Mouse (Mus musculus): Measurements from ENCODE around the gene Lrrn4cl.
A peak's percentile ranks its signal among the peaks of the same experiment; 100 is the strongest.

GRCm38 (mm10) chr19:8818801-8819595 lies 31.6 kb upstream of the Lrrn4cl start, which contains the start of gene Ttc9c:
- TF ChIP-seq POLR2A (IDR thresholded peaks at IDR 0.05; ENCODE audit: control insufficient read depth, low read depth, low read length) (peak; percentile 94), CTCF (IDR thresholded peaks at IDR 0.05; ENCODE audit: control insufficient read depth, insufficient read depth, insufficient replicate concordance, low read depth, low read length) (no peak)

Data from testis, adult 2 months (tissue).